Mouse (Mus musculus) brain, embryonic 18.5 days (tissue): ENCODE measurements around the gene Zfp420.

Experiments used
- DNase-seq: peaks from one replicate; pipeline ENCODE4 v3.0.0-alpha.2; 2012; ENCODE audit warnings: low read depth, low spot score

Gene Zfp420

DNA sequence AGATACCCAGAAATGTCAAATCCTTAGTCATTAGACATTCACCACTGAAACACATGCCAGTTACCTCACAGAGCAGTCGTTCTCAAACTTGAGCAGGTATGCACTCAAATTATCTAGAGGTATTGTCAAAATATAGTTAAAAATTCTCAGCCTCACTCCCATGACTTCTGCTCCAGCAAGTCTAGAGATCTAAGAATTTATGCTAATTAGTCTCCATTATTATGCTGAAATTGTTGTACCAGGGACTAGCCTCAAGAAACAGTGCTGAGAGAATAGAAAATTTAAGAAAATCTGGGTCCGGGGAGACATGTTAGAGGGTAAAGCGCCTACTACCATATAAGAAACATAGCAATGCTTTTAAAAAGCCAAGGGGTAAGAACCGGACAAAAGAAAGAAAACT, 44.3 kb downstream of the Zfp420 start:
- no peak for DNase-seq

DNA sequence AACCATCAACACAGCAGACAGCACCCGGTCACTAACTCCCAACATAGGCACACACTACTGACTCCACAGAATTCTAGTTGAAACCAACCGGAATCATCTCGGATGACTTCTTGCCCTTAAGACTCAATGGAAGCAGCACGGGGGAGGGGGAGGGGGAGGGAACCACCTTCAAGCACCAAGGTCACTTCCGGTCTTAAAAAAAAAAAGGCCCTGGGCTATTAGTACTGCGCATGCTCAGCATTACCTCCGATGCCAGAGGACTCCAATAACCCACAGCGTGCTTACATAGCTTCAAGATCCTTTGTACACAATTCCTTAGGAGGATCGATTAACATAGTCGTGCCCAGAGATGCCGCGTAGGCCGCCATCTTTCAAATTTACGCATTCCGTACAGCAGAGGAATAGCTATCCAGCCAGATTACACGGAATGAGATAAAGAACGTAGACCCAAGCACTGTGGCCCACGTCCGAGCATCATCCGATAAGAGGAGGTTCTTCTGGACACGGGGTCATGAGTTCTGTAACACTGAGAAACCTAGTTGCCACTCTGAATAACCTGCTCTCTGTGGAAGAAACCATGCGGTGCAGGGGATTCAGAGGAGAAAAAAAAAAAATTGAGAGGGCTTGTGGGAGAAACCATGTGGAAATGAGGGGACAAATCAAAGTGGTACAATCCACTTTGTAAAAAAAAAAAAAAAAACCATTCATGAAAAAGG, 46.3 kb downstream of the Zfp420 start, which contains the start of gene Zfp27:
Zfp27 (minus strand) TSS at position 607 of the 716 bp plus-strand sequence.
- peak; percentile 92 for DNase-seq

DNA sequence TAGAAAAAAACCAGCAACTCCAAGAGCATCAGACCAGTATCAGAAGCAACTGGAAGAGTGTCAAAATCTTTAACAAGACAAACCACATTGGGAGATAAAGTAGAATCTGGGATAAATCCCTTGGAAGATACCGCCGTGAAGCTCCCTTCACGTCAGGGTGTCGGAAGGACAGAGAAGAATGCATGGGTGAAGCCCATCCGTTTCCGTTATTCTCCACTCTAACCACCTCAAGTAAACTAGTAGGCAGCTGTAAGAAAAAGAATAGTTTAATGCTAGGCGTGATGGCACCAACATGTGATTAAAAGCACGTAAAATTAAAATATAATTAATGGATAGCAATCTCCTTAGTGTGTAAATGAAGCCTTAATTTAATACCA, 46.9 kb downstream of the Zfp420 start:
- no peak for DNase-seq

DNA sequence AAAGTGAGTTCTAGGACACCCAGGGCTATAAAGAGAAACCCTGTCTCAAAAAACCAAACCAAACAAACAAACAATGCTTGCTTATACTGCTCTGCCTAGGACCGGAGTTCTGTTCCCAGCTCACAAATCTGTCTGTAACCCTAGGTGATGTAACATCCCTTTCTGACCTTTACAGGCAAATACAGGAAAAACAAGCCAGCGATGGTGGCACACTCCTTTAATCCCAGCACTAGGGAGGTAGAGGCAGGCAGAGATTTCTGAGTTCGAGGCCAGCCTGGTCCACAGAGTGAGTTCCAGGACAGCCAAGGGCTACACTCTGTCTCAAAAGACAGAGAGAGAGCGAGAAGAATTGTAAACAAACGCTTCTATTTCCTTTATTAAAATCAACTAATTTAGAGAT, 47.4 kb downstream of the Zfp420 start:
- no peak for DNase-seq

- DNase-seq: peak; percentile 79
Observed at GRCm38 (mm10) chr7:29908130-29908950, 48.6 kb downstream of the Zfp420 start, which contains the start of gene Zfp383. Zfp383 (plus strand) TSS chr7:29908223.

GRCm38 (mm10) chr7:29910252-29910651, 50.5 kb downstream of the Zfp420 start:
- no peak for DNase-seq

- DNase-seq: no peak
Observed at GRCm38 (mm10) chr7:29912172-29912571, 52.4 kb downstream of the Zfp420 start.

DNA sequence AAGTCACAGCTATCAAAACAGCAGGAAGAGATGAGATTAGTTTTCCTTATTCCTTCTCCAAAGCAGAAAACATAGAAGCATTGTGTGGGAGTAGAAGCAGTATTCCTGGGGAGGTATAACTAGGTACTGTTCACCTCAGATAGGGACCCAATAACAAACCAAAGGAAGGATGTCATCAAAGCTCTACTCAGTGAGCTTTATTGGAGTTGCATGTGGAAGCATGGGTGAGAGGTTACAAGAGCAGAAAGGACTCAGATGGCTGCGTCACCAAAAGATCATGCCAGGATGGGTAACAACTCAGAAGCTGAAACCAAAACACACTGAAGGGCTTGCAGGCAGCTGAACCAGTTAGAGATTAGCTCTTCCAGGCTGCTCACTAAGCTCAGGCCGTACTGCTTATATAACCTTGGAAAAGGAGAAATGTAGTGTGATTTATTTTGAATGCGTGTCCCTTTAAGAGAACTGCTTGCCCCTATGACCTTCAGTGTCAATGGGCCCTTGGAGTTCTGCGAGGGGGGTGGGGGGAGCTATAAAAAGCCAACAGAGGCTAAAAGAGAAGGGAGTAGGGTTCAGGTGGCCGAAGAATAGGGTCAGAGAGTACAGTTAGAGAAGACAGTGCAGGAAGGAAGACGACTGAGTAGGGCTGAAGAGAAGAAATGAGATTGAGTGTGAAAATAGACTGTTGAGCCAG, 57.7 kb downstream of the Zfp420 start:
- DNase-seq: no peak

DNA sequence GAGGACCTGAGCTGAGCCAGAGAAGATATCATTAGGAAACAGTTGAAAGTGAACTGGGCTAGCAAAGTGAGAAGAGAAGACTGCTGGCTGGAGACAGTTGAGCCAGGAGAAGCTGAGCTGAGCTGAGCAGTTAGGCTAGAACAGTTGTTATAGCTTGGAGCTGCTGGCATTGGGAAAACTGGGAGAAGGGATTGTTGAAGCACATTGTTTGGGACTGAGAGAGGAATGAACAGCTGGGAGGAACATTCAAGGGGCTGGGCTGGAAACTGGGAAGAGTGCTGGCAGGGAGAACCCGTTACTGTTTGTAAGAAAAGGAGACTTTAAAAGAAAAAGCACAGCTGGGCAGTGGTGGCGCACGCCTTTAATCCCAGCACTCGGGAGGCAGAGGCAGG, 58.3 kb downstream of the Zfp420 start:
- DNase-seq: no peak

GRCm38 (mm10) chr7:29921439-29922093, 61.8 kb downstream of the Zfp420 start:
- no peak for DNase-seq

DNA sequence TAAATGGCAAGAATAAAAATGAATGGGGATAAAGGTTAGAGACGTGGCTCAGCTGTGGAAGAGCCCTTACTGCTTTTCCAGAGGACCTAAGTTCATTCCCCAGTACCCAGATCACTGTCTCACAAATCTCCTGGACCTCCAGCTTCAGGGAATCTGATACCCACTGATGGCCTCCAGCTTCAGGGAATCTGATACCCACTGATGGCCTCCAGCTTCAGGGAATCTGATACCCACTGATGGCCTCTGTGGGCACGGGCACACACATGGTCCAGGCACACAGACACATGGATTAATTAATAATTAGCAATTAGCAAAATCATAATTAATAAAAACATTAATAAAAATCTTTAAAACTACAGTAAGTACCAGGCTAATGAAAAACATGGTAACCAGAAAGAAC, 63.0 kb downstream of the Zfp420 start:
- DNase-seq: no peak
